Mouse (Mus musculus): ENCODE data around the gene Eml5. TPM values are rescaled to one million over a fixed set of nuclear protein-coding genes. Genes with fewer than 3 reads are reported as not detected.
A peak's percentile ranks its signal among the peaks of the same experiment; 100 is the strongest.

Eml5 gene
- total RNA-seq, 2 experiments from 2014 or later = 1.8 to 2.2 TPM

DNA sequence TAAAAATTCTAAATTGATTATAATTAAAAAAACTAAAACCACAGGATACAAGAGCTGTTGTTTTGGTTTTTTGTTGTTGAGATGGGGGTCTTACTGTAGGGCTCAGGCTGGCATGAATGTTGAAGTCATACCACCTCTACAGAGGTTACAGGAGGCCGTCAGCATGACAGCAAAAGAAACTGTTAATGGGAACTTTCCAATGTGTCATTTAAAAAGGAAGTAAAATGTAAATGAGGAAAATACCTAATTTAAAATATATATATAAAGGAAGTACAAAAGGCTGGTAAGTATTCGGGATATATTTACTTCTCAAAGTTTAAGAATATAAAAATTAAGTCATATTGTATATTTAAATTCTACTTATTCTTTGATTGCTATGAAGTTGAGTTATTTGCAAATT lies 65.8 kb downstream of the Eml5 start:
- intact Hi-C loops (cut with DNase I) = no loop called here
- no peak for DNase-seq

DNA sequence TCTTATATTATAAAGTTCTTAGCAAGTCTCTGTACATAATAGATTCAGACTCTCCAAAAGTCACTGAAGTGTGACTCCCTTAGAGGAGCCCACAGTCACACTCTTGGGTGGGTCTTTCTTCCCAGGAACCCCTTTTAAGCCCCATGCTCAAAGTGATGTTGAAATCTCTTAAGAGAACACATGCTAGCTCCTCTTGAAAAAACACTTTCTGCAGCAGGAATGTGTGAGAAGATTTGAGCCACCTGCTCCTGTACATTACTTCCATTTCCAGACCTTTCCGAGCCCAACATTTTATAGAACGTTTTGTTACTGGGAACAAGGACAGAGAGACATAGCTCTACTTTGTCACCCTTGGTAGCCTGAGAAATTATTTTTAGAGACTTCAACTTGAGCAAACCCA lies 66.4 kb downstream of the Eml5 start:
- no peak for DNase-seq
- intact Hi-C loops (cut with DNase I) = no loop called here

DNA sequence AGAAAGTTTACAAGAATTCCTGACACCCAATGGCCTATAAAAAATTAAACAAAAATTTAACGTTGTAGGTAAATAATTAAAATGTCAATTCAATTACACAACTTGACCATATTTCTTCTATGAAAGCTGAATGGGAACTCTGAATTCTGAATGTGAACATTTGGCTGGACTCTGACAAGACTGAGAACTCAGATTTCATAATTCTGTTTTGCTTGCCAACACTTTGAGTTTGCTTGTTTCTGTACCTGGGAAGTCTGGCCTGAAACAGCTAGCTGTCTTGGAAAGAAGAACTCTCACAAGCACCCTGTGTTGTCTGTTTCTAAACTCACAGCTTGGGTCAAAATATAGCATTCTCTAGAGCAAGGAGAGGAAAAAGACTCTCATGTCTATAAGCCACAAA lies 67.4 kb downstream of the Eml5 start:
- DNase-seq = no peak
- intact Hi-C loops (cut with DNase I) = no loop called here

DNA sequence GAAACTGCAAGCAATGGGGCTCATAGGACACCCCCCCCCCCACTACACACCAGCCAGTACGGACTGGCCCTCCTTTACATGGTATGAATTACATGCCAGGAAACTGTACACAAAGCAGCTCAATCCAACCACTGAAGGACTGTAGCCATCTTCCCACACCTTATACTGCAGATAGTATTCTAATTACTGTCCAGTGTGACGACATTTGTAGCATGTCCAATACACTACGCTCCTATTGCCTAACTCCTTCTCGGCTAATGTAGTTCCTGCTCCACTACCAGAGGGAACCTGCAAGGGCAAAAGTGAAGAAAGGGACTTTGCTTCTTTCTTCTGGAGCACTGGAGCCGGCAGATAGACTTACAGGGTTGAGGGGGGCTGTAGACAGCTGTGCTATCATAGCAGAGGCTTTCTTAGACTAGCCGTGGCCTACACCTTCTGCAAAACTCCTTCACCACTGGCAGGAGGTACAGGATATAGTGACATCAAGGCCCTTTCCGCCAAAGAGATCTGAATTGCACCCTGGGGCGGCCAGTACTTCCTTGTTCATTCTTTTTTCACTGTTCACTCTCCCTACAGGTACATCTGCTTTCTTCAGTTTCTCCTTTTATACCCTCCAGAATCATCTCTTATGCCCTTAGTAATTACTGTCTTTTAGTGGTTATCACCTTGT lies 68.2 kb downstream of the Eml5 start:
- no peak for DNase-seq
- intact Hi-C loops (cut with DNase I) = no loop called here

DNA sequence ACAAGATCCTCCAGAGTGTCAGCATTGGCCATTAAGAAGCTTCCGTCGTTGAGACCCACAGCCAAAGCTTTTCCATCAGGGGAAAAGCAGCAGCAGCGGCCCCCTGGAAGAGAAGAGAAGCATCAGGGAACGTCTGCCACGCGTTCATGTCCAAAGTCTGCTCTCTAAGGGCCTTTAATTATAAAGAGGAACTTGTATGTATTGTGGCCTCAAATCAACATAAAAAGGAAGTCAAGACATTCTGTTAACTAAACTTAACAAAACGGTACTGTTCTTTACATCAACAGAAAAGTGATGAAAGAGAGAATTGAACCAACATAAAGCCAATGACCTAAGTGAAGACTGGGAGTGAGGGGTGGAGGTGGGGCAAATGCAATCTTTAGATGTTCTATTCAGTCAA lies 70.2 kb downstream of the Eml5 start:
- intact Hi-C loops (cut with DNase I) = no loop called here
- DNase-seq = no peak

DNA sequence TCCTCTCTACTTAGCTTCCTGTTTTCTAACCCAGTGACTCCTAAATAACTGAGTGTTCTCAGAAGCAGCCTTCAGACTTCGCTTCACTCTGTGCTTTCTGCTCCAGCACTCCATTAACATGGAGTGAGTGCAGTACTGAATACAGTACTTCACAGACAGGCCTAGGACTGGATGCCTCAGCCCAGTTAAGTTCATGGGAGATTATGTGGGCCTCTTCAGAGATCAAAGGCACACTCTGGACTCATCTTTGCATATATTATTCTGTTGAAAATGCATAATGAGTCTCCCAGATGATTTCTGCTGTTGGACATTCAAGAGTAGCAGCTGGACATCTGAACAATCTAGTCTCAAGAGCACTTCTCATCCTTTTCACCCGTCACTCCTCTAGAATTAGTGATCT lies 80.5 kb downstream of the Eml5 start:
- intact Hi-C loops (cut with DNase I) = no loop called here
- no peak for DNase-seq

DNA sequence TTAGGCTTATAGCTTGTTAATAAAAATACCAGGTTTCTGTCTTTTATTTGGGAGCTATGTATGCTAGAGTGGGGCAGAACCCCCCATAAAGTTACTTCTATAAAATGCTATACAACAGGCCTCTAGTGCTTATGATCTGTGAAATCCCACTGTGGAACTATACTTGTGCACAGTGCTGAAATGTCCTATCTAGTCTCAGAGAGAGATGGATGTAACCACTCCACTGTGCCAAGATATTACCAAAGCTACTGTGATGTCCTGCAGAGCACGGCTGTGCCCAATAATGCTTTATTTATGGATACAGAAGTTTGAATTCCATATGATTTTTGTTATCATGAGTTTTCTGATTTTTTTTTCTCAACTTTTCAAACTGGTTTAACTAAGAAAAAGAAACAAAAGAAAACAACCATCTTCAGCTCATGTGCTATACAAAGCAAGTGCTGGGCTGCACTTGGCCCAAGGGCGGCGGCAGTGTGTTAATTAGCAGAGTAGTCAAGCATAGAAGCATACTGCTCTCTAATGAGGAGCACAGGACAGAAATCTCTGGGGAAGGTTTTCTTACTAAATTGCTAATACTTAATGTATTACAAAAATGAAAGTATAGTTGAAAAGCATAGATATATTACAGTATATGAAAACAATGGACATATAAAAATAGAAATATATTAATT lies 97.1 kb downstream of the Eml5 start:
- no peak for DNase-seq
- intact Hi-C loops (cut with DNase I) = no loop called here

DNA sequence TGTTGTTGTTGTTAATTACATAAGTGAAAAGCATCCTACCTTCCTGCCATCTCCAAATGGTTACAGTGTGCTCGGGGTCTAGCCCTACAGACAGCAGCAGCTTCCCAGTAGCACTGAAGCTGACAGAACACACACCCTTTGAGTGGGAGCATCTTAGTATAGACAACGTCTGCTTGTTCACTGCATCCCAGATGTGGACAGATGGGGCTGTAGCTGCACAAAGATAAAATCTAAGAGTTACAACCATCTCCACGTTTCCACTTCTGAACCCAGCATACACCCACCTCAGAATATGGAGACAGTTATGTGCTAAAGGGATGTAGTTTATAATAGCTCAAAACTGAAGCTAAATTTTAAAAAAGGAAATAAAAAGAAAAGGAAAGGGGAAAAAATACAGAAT lies 99.0 kb downstream of the Eml5 start:
- intact Hi-C loops (cut with DNase I) = no loop called here
- no peak for DNase-seq

DNA sequence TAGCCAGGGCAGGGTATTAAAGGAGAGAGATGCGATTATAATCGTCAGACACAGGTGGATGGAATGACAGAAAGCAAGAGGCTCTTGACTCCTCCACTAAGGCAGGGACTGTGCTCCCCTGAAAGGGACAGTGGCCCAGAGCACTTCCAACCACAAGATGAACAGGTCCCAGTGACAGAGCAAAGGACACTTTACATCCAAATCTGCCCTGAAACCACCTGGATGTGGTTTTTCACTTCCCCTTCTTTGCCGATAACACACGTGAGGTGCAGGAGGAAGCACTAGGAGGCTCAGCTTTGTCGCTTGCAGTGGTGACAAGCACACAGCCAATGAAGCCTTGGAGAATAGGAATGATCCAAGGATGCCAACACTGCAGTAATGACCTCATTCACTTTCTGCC lies 101.0 kb downstream of the Eml5 start:
- no peak for DNase-seq
- intact Hi-C loops (cut with DNase I) = no loop called here

DNA sequence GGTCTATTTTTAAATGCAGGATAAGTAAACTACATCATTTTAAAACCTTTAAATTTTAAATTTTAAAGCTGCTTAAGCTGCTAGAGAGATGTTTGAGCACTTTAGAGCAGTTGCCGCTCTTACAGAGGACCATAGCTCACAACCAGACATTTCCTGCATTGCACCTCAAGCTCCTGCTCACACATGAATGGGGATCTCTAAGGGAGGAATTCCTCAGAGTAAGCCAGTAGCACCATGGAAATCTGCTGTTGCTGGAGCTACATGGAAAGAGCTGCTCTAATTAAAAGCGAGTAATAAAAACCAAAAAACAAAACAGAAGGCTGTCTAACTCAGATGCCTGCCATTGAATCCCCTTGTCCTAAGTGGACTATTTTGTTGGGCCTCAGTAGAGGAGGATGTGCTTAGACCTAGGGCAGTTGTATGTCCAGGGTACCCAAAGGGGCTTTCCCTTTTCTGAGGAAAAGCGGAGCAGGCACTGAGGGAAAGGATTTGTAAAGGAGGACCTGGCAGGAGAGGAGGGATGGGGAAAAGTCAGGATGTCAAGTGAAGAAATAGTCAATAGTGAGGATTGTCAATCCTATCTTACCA lies 105.5 kb downstream of the Eml5 start:
- intact Hi-C loops (cut with DNase I) = no loop called here
- DNase-seq = no peak

DNA sequence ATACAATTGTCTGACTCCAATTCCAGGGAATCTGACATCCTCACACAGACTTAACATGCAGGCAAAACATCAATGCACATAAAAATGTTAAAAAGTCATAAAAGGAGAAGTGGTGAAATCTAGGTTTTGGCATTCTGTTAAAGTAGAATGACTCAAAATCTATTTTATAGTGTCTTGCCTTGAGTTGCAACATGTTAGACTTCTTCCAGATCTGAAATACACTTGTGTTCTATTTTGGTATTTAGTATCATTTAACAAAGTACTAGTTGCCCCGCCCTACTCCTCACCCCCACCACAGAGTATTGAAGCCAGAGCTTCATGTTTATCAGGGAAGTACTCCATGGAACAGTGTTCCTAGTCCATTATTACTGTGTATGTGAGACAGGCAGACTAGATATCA lies 117.0 kb downstream of the Eml5 start:
- DNase-seq = no peak
- intact Hi-C loops (cut with DNase I) = no loop called here

DNA sequence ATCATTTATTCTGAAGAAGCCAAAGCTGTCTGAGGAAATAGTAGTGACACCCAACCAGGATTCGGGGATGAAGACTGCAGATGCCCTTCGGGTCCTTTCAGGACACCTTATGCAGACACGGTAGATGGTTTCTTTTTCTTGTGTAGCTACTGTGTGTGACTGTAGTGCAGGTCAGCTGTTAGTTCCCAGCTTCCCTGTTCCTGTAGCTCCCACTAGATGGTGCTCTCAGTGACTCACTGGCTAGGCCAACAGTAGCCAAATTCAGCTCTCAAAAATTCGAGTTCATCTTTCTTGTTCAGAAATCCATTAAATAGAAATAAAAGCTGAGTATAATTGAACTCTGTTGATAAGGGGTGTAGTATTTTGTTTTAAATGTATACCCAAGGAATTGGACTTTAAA lies 122.1 kb downstream of the Eml5 start:
- intact Hi-C loops (cut with DNase I) = no loop called here
- DNase-seq = no peak

DNA sequence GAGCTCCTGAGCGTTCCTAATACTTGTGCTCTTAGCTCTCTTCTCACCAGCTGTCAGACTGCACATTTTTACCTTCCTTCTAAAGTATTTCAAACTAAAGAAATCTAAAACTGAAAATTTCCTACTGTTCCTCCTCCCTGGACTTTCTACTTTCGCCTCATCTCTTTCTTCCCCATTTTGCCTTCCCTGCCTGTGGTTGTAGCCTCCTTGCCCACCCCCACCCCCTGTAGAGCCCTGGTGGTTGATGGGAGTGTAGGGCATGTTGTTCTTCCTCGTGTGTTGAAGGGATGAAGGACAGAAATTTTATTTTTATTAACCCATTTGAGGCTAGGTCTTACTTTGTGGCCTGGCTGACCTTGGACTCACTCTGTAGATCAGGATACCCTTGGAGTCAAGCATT lies 123.8 kb downstream of the Eml5 start:
- intact Hi-C loops (cut with DNase I) = no loop called here
- no peak for DNase-seq

DNA sequence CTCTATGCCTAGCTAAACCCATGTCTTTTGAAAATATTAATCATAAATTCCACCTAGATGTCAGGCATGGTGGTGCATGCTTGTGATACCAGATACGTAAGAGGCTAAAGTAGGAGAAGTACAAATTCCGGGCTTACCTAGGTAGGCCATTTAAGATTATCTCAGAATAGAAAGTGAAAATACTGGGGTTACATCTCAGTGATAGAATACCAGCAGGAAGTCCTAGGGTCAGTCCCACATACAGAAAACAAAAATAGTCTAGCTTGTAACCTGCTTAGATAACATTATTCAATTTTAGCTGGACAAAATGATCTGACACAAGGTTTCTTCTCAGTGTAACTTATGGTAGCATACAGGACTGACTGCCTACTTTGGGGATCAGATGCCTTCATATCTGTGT lies 135.0 kb downstream of the Eml5 start:
- DNase-seq = no peak
- intact Hi-C loops (cut with DNase I) = no loop called here

DNA sequence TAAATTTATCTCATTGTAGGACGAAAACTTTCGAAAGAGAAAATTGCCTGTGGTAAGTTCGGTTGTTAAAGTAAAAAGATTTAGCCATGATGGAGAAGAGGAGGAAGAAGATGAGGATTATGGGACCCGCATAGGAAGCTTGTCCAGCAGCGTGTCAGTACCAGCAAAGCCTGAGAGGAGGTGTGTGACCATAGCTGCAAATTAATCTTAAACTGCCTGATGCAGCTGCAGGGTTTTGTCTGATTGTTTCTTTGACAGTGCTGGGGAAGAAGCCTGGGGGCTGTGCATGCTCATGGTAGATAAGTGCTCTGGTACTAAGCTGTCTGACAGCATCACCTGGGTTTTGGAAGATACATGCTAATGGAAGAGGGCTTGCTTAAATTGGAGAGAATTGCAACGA lies 141.6 kb downstream of the Eml5 start:
- intact Hi-C loops (cut with DNase I) = loop anchor here (5.0 kb wide), 1 partner anchor 82 kb away; no protein-coding TSS in a partner anchor

DNA sequence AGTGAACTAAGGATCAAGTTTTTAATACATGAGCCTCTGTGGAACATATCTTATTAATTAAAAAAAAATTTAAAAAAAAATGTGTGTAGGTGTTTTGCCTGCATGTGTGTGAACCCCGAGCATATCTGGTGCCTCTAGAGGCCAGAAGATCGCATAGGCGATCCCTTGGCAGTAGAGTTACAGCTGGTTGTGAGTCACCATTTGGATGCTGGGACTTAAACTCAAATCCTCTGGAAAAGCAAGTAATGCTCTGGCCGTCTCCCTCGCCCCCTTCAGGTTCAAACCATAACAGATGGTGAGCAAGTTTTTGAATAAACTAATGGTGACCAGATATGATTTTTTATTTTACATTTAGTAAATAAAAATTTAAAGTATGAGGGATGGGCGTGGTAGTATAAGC lies 143.6 kb downstream of the Eml5 start:
- DNase-seq = no peak

More for the DNA sequence above, 141.6 kb downstream of the Eml5 start:
- no peak for DNase-seq

DNA sequence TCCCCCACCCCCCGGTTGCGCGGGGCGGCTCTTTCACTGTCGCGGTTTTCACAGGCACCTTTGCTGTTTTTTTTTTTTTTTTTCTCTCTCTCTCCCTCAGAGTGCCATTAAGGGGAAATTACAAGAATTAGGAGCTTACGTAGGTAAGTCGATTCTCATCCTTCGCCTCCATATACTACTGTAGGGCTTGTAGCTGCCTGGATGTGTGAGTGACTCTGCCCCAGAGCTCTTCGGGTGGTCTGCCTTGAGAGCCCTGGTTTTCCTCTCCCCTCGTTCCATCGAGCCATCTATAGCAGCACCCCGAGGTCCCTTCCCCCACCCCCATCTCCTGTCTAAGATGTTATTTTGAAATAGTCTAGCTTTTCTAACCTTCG lies 153.9 kb downstream of the Eml5 start:
- intact Hi-C loops (cut with DNase I) = no loop called here
- no peak for DNase-seq

More for the DNA sequence above, 143.6 kb downstream of the Eml5 start:
- intact Hi-C loops (cut with DNase I) = loop anchor here (5.0 kb wide), 1 partner anchor 80 kb away; no protein-coding TSS in a partner anchor

DNA sequence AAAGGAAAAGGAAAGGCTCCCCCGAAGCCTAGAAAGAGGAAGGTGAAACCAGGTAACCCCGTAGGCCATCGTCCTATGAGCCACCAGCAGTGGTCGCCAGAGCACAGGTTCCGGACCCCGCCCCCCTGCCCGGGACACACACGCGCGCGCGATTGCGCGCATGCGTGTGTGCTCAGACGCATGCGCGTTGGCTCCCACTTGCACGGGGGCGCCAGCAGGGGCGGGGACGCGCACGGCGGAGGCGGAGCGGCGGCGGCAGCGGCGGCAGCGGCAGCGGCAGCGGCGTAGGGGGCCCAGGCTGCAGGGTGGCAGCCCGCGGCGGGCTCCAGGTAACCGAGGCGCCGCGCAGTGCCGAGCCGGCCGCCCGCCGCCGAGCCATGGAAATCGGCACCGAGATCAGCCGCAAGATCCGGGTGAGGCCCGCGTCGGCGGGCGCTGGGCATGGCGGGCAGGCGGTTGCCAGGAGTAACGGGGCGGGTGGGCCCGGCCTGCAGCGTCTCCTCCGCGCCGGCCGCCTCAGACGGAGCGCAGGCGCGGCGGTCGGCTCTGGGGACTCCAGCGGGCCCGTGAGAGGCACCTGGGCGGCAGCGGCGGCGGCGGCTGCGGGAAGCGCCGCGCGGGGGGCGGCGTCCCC lies 154.4 kb downstream of the Eml5 start, which contains the start of gene Zc3h14:
Gene Zc3h14 (plus strand): TSS at position 219 of the 634 bp plus-strand sequence.
- intact Hi-C loops (cut with DNase I) = no loop called here
- DNase-seq = peak; percentile 88 to 90

DNA sequence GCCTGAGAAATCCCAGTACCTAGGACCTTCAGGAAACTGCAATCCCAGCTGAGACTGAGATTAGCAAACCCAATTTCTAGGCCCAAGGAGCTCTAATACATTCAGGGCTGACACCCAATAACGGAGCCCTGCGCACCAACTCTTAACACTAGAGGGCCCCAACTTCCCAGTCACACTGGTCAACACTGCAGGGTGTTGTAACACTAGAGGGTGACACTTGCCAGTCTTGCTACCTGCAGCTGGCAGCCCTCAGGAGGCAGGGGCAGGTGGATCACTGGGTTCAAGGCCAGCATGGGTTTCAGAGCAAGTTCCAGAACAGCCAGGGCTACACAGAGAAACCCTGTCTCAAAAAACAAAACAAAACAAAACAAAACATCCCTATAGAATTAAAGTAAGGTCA lies 155.2 kb downstream of the Eml5 start:
- intact Hi-C loops (cut with DNase I) = no loop called here

DNA sequence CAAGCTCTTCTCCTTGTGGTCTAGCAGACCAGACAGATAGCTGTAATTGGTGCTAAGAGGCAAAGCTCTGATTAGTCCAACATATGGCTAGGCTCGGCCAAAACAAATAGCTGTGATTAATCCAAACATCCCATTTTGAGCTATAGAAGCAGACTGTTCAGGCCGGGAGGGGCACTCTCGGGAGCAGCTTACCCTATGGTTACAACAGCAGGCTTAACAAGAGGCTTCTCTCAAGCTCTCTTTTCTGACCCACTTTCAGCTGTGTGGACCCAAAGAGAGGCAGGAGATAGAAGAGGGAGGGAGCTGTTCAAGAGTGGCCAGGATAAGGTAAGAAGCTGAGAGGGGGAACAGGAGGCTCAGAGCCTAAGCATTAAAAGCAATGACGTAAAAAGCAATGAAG lies 155.7 kb downstream of the Eml5 start:
- intact Hi-C loops (cut with DNase I) = no loop called here
- DNase-seq = no peak

More for the DNA sequence above, 155.2 kb downstream of the Eml5 start:
- peak; percentile 32 for DNase-seq

DNA sequence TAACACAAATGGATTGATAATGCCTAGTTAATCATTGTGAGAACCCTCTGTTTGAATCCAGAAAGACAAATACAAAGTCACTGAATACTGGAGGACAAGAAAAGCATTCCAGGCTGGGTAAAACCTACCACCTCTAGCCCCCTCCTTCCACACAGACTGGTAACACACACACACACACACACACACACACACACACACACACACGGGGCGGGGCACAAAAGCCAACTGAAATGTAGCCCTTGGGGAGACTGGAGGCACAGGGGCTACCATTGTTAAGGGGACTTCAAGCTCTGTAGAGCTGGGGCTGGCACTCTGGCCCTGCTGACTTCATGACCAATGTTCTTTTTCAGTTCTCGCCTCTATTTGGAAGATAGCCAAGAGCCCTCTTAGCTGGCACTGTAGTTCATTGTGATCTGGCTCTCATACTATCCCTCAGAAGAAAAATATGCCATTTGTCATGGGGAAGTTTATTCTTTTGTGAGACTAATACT lies 160.2 kb downstream of the Eml5 start:
- intact Hi-C loops (cut with DNase I) = no loop called here

More for the DNA sequence above, 160.2 kb downstream of the Eml5 start:
- no peak for DNase-seq
